Mouse (Mus musculus) megakaryocyte, embryonic 14.5 days (primary cell): Measurements from ENCODE around the gene Cpsf6.

Experiments
- FLI1 ChIP-seq: IDR thresholded peaks from 2 replicates; pipeline ENCODE4 v1.6.1; 2012; ENCODE audit warnings: low read length, inconsistent platforms, mixed read lengths
- GATA1 ChIP-seq: IDR thresholded peaks from 3 replicates; pipeline ENCODE4 v1.6.1; 2012; ENCODE audit warnings: mixed read lengths, low read length, inconsistent platforms, borderline replicate concordance

DNA sequence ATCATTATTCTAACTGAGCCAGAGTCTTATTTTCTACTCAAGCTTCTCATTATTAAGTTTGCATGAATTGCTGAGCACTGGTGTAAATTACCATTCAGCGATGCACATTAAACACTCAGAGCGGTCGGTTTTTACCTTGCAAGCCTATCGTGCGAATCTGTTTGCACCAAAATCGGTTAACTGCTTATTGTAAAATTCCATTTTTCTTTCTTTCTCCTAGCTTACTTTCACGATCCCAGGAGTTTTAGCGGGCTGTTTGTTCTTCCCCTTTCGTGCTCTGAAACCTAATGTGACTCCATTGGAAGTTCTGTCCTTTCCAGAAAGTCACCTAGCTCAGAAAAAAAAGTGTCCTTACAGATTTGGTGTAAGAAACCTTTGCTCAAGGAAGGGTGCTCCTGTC lies 36.3 kb upstream of the Cpsf6 start:
- TF ChIP-seq GATA1 (no peak), FLI1 (no peak)
